Mouse (Mus musculus): ENCODE data around the gene Polrmt.

The Polrmt gene

DNA sequence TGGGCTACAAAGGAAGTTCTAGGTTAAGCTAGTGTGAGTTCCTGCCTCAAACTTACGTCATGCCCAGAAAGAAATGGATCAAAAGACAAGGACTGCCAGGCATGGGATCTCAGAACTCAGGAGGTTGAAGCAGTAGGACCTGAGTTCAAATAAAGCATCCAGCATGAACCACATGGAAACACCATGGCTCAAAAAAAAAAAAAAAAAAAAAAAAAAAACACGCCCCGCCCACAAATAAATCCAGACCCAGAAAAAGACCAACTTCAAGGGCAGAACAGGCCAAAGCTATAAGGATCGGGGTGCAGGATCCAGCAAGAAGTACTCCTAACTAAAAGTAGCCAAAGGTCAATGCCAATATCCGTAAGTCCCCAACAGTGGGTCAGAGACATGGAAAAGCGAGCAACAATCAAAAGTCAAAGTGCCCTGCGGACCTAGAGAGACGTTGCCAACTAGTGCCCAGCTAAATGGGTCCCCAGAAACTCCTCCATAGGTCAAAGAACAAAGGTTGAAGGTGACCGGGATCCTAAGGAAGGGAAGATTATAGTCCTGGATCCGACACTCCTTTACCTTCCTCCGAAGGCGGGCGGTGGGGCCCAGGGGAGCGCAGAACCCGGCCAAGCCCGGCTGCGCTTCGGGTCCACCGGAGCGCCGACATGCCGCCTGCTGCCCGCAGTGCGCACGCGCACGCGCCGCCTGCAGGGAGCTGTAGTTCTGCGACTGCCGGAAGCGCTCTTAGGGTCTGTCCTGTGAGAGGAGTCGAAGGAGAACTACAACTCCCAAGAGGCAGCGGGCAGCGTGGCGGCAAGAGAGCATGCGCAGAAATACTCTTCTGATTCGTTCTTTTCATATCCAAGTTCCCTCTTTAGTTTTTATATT, at the start of gene Polrmt:
Gene Polrmt (minus strand): TSS at position 684 of the 876 bp plus-strand sequence.
- DNase-seq (ENCODE audit: low read depth, low spot score): peak; percentile 99

DNA sequence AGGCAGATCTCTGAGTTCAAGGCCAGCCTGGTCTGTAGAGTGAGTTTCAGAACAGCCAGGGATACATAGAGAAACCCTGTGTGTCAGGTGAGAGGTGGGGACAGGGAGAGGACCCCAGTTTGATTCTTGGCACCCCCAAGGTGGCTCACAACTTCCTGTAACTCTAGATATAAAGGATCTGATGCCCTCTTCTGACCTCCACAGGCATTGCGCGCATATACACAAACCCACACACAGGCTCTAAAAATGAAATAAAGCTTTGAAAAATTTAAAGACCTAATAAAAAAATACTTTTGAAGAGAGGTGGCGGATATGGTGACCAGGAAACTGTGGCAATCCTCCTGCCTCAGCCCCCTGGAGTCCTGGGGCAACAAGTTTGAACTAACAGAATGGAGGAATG, 49.5 kb upstream of the Polrmt start:
- no peak for DNase-seq (ENCODE audit: low read depth, low spot score)

DNA sequence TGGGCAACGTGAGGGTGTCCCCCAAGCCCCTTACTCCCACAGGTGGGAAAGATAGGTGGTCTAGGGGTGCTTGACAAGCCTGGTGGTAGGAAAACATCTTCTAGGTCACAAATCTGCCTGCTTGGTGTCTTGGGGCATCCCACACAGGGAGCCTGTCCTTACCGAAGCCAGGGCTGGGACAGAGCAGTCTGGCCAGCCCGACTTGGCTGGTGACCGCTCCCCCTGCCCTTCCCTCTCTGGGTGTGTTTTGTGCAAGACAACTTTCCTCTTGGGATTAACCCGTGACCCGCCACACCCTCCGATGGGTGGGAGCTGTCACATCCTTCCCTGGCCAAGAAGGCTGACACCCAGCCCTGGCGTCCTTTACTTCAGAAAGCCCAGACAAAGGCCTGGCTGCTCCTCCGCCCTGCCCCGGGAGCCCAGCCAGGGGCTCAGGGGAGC, 48.1 kb upstream of the Polrmt start:
- no peak for DNase-seq (ENCODE audit: low read depth, low spot score)

DNA sequence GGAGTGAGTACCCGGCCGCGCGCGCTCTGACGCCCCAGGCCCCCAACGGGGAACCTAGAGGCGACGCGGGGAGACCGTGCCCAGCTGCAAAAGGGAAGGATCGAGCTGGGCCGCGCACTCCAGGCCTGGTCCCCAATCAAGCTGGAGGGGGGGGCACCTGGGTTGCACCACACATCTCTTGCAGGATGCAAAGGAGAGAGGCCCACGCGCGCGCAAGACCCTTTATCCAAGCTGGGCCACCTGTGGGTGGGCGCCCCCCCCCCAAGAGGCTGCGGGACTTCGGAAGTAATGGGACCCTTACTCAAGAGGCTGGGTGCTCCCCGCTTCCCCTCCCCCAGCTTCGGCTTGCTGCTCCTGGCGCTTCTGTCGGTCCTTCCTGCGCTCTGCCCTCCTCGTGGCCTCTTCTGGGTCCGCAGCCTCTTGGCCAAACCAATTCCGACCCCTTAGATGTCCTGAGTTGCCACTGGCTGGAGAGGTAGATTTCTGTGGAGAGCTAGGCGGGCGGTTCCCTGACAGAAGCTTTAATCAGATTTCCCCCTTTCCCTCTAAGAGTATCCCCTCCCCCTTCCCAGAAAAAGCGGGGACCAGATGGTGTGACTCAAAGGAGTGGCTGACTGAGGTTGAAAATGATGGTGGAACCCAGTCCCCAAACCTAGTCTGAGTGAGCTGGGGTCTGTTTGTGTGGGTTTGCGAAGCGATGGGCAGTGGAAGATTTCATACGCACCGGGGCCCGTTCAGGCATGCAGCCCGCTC, 47.5 kb upstream of the Polrmt start:
- DNase-seq (ENCODE audit: low read depth, low spot score): no peak

DNA sequence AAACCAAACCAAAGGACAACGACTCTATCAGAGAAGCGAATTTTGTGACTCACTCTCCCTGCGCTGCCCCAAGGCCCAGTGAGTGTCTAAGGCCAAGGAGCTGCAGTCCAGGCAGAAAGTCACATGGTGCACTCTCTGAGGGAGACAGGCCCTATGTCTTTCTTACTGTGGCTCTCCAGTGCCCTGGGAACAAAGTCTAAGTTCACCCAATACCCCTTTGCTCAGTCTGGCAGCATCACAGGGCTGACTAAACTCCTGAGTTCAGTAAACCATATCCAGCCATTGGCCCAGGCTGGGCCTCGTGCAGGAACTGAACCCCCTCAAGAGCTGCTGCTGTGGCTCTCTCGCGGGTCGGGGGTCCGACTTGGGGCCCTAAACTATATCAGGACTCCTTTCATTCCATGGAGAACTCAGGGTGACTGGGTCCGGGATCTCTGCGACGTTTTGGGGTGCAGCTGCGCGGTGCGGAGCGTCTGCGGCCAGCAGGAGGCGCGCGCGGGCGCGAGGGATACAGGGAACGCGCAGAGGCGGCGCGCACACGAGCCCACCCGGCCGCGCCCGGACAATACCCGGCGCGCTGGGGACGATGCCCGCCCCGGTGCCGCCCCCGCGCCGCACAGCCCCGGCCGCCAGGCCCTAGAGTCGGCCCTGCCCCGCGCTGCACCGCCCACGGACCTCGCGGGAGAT, 46.8 kb upstream of the Polrmt start, which contains the start of gene Palm:
Gene Palm (plus strand): TSS at position 522 of the 687 bp plus-strand sequence.
- peak; percentile 48 for DNase-seq (ENCODE audit: low read depth, low spot score)

DNA sequence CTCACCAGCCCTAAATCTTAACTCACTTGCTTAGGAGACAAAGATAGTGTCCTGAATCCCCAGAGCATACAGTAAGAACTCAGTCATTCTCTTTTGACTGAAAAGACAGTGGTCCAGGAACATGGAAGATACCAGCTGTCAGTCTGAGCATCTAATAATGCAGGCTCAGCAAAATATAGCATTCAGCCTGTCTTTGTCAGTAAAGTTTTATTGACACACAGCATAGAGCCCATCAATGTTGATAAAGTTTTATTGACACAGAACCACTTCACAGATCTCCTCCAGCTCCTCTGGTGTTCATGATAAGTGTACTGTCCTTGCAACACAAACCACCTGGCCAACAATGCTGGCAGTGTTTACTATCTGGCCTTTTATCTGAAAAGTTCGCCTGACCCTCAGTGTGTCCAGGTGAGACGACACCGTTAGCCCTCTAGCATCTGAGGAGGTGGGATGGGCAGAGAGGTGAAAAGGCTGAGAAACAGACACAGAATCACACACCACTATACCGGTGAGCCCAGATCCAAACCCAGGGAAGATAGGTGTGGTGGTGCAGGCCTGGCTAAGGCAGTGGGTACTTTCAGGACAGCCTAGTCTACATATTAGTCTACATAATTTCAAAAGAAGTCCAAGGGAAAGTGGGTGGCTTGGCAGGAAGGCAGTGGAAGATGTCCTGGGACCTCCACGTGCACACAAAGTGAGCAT, 46.1 kb upstream of the Polrmt start:
- DNase-seq (ENCODE audit: low read depth, low spot score): no peak

DNA sequence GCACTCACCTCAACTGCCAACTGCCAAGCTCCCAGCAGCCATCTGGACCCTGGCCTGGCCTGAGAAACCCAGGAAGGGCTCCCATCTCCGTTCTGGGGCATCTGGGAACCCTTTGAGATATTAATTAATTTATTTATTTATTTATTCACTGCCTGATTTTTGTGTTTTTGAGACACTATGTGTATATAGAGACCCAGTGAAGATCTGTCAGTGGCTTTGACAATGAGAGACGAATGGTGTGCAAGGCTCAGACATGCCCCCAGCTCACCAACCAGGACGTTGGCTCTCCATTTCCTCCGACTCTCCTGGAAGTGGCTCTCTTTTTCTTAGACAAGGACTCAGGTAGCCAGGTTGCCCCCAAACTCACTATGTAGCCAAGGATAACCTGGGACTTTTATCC, 44.5 kb upstream of the Polrmt start, which contains the start of gene Prss57:
Gene Prss57 (minus strand): TSS at position 101 of the 400 bp plus-strand sequence.
- no peak for DNase-seq (ENCODE audit: low read depth, low spot score)

DNA sequence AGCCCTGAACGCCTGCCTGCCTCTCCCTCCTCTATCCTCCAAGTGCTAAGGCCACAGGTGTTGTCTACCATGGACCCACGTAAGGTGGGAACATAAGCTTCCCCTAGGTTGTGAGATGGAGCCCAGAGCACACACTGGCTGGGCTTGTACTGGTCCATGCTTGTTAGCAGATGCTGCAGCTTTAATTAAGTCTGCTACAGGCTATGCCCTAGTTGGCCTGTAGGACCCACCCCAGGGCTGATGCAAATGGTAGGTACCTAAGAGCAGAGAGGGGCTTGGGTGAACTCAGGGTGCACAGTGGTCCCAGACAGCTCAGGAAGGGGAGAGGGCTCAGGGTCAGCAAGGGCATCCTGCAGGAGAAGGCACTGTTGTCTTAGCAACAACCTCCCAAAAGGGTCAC, 43.2 kb upstream of the Polrmt start:
- no peak for DNase-seq (ENCODE audit: low read depth, low spot score)

DNA sequence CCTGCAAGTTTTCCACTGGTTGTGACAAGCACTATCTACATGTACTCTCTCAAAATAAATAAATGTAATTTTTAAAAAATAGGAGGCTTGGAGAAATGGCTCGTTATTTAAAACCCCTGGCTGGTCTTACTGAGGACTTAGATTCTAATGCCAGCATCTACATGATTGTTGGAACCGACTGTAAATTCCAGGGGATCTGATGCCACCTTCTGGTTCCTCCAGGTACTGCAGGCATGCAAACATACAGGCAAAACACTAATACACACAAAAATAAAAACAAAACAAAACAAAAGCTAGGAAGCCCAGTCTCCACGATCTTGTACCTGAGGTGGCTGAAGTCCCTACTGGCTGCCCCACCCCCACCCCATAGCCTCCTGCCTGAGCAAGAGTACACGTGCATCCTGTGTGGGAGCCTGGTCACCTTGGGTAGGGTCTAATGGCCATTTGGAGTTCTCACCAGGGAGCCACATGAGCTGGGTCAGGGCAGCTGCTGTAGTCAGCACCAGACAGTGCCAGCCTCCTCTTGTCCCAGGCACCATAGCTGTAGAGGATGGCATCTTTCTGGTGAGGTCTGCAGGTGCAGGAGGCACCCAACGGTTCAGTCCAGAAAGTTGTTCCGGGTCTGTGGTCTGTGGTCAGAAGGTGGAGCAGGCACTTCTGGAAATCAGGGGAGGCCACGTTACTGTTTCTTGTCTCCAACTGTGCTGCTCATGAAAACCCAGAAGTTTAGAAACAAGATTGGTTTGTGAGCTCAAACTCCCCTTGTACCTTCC, 42.2 kb upstream of the Polrmt start:
- peak; percentile 70 for DNase-seq (ENCODE audit: low read depth, low spot score)

DNA sequence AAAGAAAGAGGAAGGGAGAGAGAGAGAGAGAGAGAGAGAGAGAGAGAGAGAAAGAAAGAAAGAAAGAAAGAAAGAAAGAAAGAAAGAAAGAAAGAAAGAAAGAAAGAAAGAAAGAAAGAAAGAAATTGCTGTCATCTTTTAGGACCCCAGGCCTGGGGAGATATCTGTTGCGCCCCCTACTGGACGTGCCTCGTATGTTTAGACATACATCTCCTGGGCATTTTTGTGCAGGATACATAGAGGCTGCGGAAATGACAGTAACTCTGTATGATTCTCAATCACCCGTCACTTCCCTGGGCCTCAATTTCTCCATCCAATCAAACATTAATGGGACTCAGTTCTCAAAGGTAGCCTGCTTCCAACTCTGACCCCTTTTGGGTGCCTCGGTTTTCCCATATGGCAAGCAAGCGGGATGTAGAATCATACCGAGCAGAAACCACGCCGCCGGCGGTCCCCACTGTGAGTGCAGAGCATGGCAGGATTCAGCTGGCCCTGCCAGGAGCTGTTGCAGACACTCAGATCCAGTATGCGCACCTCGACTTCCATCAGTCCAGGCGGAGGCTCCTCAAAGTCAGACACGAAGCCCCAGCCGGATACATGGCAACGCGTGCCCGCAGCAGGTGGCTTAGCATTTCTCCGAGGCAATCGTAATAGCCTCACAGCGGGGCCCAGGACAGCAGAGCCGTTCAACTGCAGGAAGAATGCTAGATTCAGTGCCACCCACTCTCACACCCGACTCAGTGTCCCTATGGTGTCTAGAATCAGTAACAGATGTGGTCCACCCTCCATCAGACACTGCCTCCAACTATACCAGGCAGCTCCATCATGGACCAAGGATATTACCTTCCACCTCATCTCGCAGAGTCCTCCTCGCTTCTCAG, 37.8 kb upstream of the Polrmt start:
- DNase-seq (ENCODE audit: low read depth, low spot score): peak; percentile 76

DNA sequence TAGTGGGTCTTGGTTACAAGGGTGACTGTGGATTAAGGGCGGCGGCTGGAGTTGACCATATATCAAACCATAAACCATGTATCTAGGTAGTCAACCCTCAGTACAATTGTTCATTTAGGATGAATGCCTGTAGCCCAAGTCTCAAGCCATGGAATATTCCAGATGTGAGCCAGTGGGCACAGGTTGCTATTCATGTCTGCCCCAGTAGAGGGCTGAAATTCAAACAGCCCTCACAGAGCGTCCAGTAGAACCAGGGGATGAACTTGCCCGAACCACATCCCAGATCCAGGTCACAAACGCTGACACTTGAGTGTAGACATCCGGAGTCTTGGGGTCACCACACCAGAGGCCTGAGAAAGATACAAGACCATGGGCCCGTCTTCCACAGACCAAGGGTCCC, 36.7 kb upstream of the Polrmt start:
- peak; percentile 62 for DNase-seq (ENCODE audit: low read depth, low spot score)

DNA sequence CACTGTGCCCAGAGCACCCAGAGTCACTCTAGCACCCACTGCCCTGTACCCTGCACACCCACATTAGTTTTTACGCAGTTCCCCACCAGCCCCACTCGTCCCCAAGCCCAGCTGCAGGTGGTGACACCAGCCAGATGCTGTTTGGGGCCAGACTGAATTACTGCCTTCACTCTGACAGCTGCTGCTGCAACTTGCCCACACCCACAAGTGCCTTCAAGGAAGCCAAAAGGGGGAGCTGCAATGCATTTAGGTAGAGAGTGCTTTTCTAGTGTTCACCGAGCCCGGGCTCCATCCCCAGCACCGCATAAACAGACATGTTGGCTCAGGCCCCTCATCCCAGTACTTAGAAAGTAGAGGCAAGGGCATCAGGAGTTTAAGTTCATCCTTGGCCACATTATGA, 35.6 kb upstream of the Polrmt start:
- DNase-seq (ENCODE audit: low read depth, low spot score): no peak

DNA sequence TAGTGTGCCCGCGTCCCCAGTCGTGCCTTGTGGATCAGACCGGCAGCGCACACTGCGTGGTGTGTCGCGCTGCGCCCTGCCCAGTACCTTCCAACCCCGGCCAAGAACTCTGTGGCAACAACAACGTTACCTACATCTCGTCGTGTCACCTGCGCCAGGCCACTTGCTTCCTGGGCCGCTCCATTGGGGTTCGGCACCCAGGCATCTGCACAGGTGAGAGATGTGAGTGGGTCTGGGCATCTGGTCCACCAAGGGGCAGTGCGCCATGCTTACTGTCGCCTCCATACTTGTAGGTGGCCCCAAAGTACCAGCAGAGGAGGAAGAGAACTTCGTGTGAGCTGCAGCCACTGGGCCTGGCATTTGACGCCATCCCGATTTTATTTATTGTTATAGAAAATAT, 34.8 kb upstream of the Polrmt start:
- DNase-seq (ENCODE audit: low read depth, low spot score): no peak

DNA sequence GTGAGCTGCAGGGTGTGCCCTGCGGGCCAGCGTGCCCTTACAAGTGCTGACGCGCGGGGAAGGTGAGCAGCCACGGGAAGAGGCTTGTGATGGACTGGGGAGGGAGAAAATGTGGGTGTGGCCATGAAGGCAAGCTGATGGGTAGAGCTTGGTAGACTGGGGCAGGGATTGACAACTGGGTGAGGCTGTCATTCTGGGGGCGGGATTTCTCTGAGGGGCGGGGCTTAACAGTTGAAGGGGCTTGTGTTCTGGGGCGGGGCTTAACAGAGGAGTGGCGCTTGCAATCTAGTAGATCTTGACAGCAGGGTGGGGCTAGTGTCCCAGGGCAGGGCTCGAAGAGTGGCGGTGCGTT, 34.3 kb upstream of the Polrmt start:
- peak; percentile 94 for DNase-seq (ENCODE audit: low read depth, low spot score)

DNA sequence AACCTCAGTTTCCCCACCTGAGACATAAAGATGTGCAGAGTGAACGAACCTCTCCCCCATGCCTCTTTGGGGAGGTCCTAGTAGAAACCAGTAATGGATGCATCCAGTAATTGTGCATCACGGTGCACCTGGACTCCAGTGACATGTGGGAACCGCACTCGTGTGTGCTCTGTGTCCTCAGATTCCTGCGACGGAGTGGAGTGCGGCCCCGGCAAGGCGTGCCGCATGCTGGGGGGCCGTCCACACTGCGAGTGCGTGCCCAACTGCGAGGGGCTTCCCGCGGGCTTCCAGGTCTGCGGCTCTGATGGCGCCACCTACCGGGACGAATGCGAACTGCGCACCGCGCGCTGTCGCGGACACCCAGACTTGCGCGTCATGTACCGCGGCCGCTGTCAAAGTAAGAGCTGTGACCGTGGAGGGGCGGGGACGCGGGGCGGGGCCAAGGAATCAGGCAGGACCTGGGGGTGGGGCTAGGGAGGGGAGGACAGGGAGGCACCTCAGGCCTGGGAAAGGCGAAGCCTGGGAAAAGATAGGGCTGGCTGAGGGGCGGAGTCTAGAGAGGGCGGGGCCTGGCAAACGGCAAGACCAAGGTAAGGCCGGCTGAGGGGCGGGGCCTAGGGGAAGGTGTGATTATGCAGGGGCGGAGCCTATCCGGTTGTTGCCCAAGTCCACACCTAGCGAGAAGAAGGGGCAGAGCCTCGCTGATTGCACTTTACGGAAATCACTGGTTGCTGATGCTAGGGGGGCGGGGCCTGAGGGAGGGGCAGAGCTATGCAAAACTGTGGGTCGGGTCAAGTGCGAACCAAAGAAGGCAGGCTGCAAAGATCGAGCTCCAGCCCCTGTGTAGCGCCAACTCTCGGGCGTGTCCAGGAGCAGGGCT, 33.6 kb upstream of the Polrmt start:
- peak; percentile 100 for DNase-seq (ENCODE audit: low read depth, low spot score)

DNA sequence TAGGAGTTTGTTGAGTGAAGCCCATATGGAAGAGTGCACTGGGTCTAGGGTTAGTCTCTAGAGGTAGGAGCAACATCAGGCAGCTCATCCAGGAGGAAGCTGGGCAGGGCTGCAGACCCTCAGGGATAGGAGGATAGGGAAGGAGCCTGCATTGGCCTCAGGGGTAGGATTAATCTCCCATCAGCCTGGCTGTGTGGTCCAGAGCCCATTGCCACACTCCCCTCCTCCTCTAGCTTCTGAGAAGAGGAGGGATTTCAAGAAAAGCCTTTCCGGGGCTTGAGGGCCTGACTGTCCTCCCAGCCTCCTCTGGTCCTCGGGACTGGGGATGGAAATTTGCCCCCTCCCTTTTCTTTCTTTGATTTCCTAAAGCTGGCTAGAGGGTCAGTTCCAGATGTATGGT, 32.8 kb upstream of the Polrmt start:
- no peak for DNase-seq (ENCODE audit: low read depth, low spot score)

DNA sequence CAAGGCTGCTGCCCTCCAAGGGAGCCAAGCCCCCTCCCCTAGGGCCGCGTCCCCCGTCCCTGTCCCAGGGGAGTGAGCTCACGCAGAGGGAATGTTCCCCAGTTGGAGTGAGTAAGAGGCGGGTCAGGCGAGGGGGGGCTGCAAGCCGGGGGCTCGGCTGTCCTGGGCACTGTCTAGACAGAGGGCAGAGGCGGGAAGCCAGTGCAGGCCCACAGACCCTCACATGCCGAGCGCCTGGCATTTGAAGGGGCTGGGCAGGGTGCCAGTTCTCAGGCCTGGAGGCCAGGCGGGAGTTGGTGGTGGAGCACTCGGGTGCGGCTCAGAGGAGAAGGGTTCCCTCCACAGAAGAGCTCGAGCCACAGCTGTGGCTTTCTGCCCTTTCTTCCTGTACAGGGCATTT, 31.6 kb upstream of the Polrmt start:
- DNase-seq (ENCODE audit: low read depth, low spot score): no peak

DNA sequence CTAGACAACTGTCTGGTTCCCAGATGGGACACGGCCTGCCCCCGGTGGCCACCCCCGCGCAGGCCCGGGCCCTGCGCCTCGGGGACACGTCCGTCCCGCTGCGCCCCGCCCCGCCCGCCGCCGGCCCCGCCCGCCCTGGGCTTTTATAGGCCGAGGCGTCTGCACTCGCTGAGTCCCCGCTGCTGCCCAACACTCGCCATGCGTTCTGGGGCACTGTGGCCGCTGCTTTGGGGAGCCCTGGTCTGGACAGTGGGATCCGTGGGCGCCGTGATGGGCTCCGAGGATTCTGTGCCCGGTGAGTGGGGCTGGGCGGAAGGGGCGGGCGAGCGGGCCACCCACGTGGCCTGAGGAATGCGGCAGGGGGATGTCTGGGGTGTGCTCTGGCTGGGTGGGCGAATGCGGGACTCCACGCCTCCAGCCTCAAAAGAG, 30.7 kb upstream of the Polrmt start, which contains the start of gene Fstl3:
Gene Fstl3 (plus strand): TSS at position 170 of the 429 bp plus-strand sequence.
- DNase-seq (ENCODE audit: low read depth, low spot score): no peak

Measured in ES-CJ7 (cell line).